Mouse (Mus musculus) liver, embryonic 14.5 days (tissue): ENCODE results near the gene 4933405L10Rik. TPM values are rescaled to one million over a fixed set of nuclear protein-coding genes. Genes with fewer than 3 reads are reported as not detected.

ENCODE experiments used
- ATAC-seq: fragments of 200-750 bp; cut with Nextera tagmentation; 2 replicates; pipeline ENCODE4 v1.8.0; 2017; ENCODE audit warnings: moderate number of reproducible peaks, mild to moderate bottlenecking, moderate library complexity; ENCODE audit not compliant: insufficient read depth
- DNase-seq, 3 experiments: peaks; one replicate each; pipeline ENCODE4 v3.0.0-alpha.2; 2012 to 2013; ENCODE audit warnings: low read depth in 3 of 3, low spot score in 3 of 3
- H3K27ac ChIP-seq: fragments of 300-500 bp; sonication (generic); 2 replicates; pipeline ENCODE4 v1.5.1; 2014; ENCODE audit warnings: moderate library complexity, mild to moderate bottlenecking, control low read depth, inconsistent platforms
- H3K27me3 ChIP-seq: fragments of 300-500 bp; sonication (generic); 2 replicates; pipeline ENCODE4 v1.6.1; 2014; ENCODE audit warnings: mild to moderate bottlenecking, low read length, moderate library complexity; ENCODE audit not compliant: control insufficient read depth, insufficient read depth
- H3K36me3 ChIP-seq: fragments of 300-500 bp; sonication (generic); replicated peaks from 2 replicates; pipeline ENCODE4 v1.6.1; 2014; ENCODE audit warnings: low read depth; ENCODE audit not compliant: control insufficient read depth, insufficient read depth
- H3K4me1 ChIP-seq, 2 experiments: fragments of 200-500 bp in 1 of 2; fragments of 300-500 bp in 1 of 2; sonication (generic) in 1 of 2; replicated peaks; 2 replicates each; pipeline ENCODE4 v1.6.1; 2012 to 2014; ENCODE audit warnings: antibody characterized with exemption in 1 of 2, inconsistent platforms in 1 of 2, low read length in 1 of 2; ENCODE audit not compliant: control insufficient read depth in 2 of 2, insufficient read depth in 2 of 2
- H3K4me2 ChIP-seq: fragments of 300-500 bp; sonication (generic); 2 replicates; pipeline ENCODE4 v1.6.1; 2014; ENCODE audit warnings: low read depth, mild to moderate bottlenecking, control low read depth, moderate library complexity
- H3K4me3 ChIP-seq, 2 experiments: fragments of 200-500 bp in 1 of 2; fragments of 300-500 bp in 1 of 2; sonication (generic) in 1 of 2; 2 replicates each; pipeline ENCODE4 v1.5.1; 2012 to 2014; ENCODE audit warnings: low read depth in 2 of 2, low read length in 2 of 2, mild to moderate bottlenecking in 2 of 2, control low read depth in 1 of 2, inconsistent platforms in 1 of 2, moderate library complexity in 1 of 2; ENCODE audit not compliant: insufficient read depth in 1 of 2
- H3K9ac ChIP-seq: fragments of 300-500 bp; sonication (generic); replicated peaks from 2 replicates; pipeline ENCODE4 v1.6.1; 2014; ENCODE audit warnings: mild to moderate bottlenecking, control low read depth, moderate library complexity
- H3K9me3 ChIP-seq: fragments of 300-500 bp; sonication (generic); 2 replicates; pipeline ENCODE4 v1.6.1; 2016; ENCODE audit warnings: low read length, mixed read lengths; ENCODE audit not compliant: control insufficient read depth
- CTCF ChIP-seq: IDR thresholded peaks from 2 replicates; pipeline ENCODE4 v1.5.1; 2016; ENCODE audit warnings: antibody characterized with exemption, low read depth, control low read depth
- EP300 ChIP-seq: IDR thresholded peaks from 2 replicates; pipeline ENCODE4 v1.6.1; 2016; ENCODE audit warnings: antibody characterized with exemption, low read depth
- WGBS: fragments of 180-500 bp; shearing (Covaris S2); extraction: QIAGEN DNeasy Blood & Tissue Kit; methylation state at CpG from one replicate; pipeline ENCODE4 v1.1.7; 2014; ENCODE audit not compliant: insufficient replicate concordance; 5-methylcytosine and 5-hydroxymethylcytosine counted together
- polyA plus RNA-seq, 2 experiments: library from polyadenylated mRNA; depleted of rRNA in 1 of 2; stranded (reverse) in 1 of 2; unstranded in 1 of 2; fragments of >200 nt; fragmentation: Nextera tagmentation in 1 of 2; extraction: Ambion mirVana in 1 of 2; gene quantifications; 2 replicates each; pipeline versions ENCODE4 v1.2.1 to v1.2.3; 2012 to 2014

4933405L10Rik gene
- polyA plus RNA-seq, 2 experiments: not detected

GRCm38 (mm10) chr8:105722861-105723260 lies 15.4 kb downstream of the 4933405L10Rik start:
- Histone ChIP-seq H3K27me3 (no peaks in the 10 kb centered on the region), H3K36me3 (no peaks in the 10 kb centered on the region), H3K27ac (no peak overlapping the region), H3K9ac (no peak overlapping the region), H3K4me3 (no peak overlapping the region), H3K4me1 (no peaks in the 10 kb centered on the region), H3K4me2 (no peak overlapping the region), H3K9me3 (no peaks in the 10 kb centered on the region)
- TF ChIP-seq CTCF: no peak
- no peak for TF ChIP-seq EP300
- DNase-seq (no peak), ATAC-seq (no peak)
- 79% methylated on average over 9 of the region's 9 CpGs for WGBS

GRCm38 (mm10) chr8:105725726-105726125 lies 18.3 kb downstream of the 4933405L10Rik start:
- H3K27me3 ChIP-seq: no peaks in the 10 kb centered on the region
- 62% methylated on average over 5 of the region's 5 CpGs for WGBS
- H3K9ac ChIP-seq: no peak overlapping the region
- H3K4me3 ChIP-seq: no peak overlapping the region
- DNase-seq: no peak
- no peak for ATAC-seq
- no peaks in the 10 kb centered on the region for H3K4me1 ChIP-seq
- TF ChIP-seq CTCF (no peak), EP300 (no peak)
- H3K9me3 ChIP-seq: no peaks in the 10 kb centered on the region
- no peak overlapping the region for H3K4me2 ChIP-seq
- H3K27ac ChIP-seq: no peak overlapping the region
- H3K36me3 ChIP-seq: no peaks in the 10 kb centered on the region

GRCm38 (mm10) chr8:105727397-105728124 lies 20.1 kb downstream of the 4933405L10Rik start:
- ATAC-seq (peak; percentile 62), DNase-seq (no peak)
- no peak for TF ChIP-seq CTCF
- TF ChIP-seq EP300: no peak
- H3K9me3 ChIP-seq: no peaks in the 10 kb centered on the region
- 41% methylated on average over 18 of the region's 18 CpGs for WGBS
- H3K4me3 ChIP-seq: no peak overlapping the region
- H3K9ac ChIP-seq: no peak overlapping the region
- H3K4me2 ChIP-seq: no peak overlapping the region
- H3K4me1 ChIP-seq: peaks cover 4 to 9% of the 10 kb centered on the region in 2 experiments; a peak in 3 of 4 replicates
- no peaks in the 10 kb centered on the region for H3K27me3 ChIP-seq
- no peak overlapping the region for H3K27ac ChIP-seq
- H3K36me3 ChIP-seq: no peaks in the 10 kb centered on the region

GRCm38 (mm10) chr8:105732186-105732585 lies 24.7 kb downstream of the 4933405L10Rik start:
- 29% methylated on average over 5 of the region's 5 CpGs for WGBS
- no peaks in the 10 kb centered on the region for H3K27me3 ChIP-seq
- peak; percentile 50; the same call in 1 of the 2 replicates for ATAC-seq
- no peak for TF ChIP-seq CTCF
- peak; percentile 60 for TF ChIP-seq EP300
- no peak overlapping the region for H3K27ac ChIP-seq
- H3K36me3 ChIP-seq: no peaks in the 10 kb centered on the region
- H3K4me3 ChIP-seq: no peak overlapping the region
- H3K4me2 ChIP-seq: no peak overlapping the region
- H3K9ac ChIP-seq: no peak overlapping the region
- peaks cover 4 to 9% of the 10 kb centered on the region in 2 experiments; a peak in 3 of 4 replicates for H3K4me1 ChIP-seq
- no peak for DNase-seq
- H3K9me3 ChIP-seq: no peaks in the 10 kb centered on the region

GRCm38 (mm10) chr8:105739216-105739615 lies 31.8 kb downstream of the 4933405L10Rik start:
- 74% methylated on average over 5 of the region's 5 CpGs for WGBS
- TF ChIP-seq EP300 (no peak), CTCF (no peak)
- Histone ChIP-seq H3K27me3 (no peaks in the 10 kb centered on the region), H3K27ac (no peak overlapping the region), H3K4me2 (no peak overlapping the region), H3K9ac (no peak overlapping the region), H3K36me3 (no peaks in the 10 kb centered on the region), H3K9me3 (no peaks in the 10 kb centered on the region), H3K4me3 (no peak overlapping the region), H3K4me1 (0 out of 4 replicates have a peak, but pooled peaks cover 0 to 2% of the 10 kb centered on the region in 2 experiments)
- DNase-seq (no peak), ATAC-seq (no peak)
